Mouse (Mus musculus): ENCODE measurements around the gene Gm4303. TPM values are rescaled to one million over a fixed set of nuclear protein-coding genes. Genes with fewer than 3 reads are reported as not detected.

The Gm4303 gene
- not detected for polyA plus RNA-seq (2014; fragmentation: Illumina TruSeq; extraction: RNeasy Lipid Tissue Mini Kit (QIAGEN cat#74804); ENCODE audit: low read depth, low replicate concordance)

GRCm38 (mm10) chr10:100345672-100346071, at the start of gene Gm4303:
TSS of gene Gm4303 (plus strand) at chr10:100345972.

DNA sequence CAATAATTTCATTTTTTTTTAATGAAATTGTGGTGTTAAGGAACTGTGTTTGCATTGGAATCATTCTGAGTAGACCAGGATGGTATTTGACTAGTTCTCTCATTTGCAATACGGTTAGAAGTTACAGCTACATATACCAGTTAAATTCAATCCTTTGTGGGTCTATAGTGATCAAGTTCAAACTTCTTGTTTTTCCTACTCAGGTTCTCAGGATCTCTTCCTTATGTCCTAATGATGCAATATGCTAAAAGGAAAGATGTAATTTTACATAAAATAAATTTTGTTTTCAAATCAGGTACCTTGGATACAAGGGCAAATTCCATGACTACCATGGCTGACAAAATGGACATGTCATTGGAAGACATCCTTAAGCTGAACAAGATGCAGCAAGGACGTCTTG, 10.4 kb upstream of the Gm4303 start, which contains the start of gene Gm4301:
TSS of gene Gm4301 (plus strand) at position 301 of the 400 bp plus-strand sequence.

GRCm38 (mm10) chr10:100340536-100340935, 5.2 kb upstream of the Gm4303 start, which contains the start of gene Gm4302:
TSS of gene Gm4302 (plus strand) at chr10:100340836.

GRCm38 (mm10) chr10:100350793-100351192, 5.0 kb downstream of the Gm4303 start, which contains the start of gene Gm4305:
TSS of gene Gm4305 (plus strand) at chr10:100351093.

DNA sequence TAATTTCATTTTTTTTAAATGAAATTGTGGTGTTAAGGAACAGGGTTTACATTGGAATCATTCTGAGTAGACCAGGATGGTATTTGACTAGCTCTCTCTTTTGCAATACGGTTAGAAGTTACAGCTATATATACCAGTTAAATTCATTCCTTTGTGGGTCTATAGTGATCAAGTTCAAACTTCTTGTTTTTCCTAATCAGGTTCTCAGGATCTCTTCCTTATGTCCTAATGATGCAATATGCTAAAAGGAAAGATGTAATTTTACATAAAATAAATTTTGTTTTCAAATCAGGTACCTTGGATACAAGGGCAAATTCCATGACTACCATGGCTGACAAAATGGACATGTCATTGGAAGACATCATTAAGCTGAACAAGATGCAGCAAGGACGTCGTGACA, 15.3 kb downstream of the Gm4303 start, which contains the start of gene Gm4307:
TSS of gene Gm4307 (plus strand) at position 301 of the 400 bp plus-strand sequence.

DNA sequence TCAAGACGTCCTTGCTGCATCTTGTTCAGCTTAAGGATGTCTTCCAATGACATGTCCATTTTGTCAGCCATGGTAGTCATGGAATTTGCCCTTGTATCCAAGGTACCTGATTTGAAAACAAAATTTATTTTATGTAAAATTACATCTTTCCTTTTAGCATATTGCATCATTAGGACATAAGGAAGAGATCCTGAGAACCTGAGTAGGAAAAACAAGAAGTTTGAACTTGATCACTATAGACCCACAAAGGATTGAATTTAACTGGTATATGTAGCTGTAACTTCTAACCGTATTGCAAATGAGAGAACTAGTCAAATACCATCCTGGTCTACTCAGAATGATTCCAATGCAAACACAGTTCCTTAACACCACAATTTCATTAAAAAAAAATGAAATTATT, 36.7 kb downstream of the Gm4303 start, which contains the start of gene Gm4312:
TSS of gene Gm4312 (minus strand) at position 101 of the 400 bp plus-strand sequence.

Other genes with a start within 250 kb of the Gm4303 start
- not detected for gene Gm4301, start 10.3 kb upstream of the Gm4303 start, polyA plus RNA-seq (2014; fragmentation: Illumina TruSeq; extraction: RNeasy Lipid Tissue Mini Kit (QIAGEN cat#74804); ENCODE audit: low read depth, low replicate concordance)
- not detected for gene Gm4302, start 5.1 kb upstream of the Gm4303 start, polyA plus RNA-seq (2014; fragmentation: Illumina TruSeq; extraction: RNeasy Lipid Tissue Mini Kit (QIAGEN cat#74804); ENCODE audit: low read depth, low replicate concordance)
- gene Gm4305, start 5.1 kb downstream of the Gm4303 start, polyA plus RNA-seq (2014; fragmentation: Illumina TruSeq; extraction: RNeasy Lipid Tissue Mini Kit (QIAGEN cat#74804); ENCODE audit: low read depth, low replicate concordance): not detected
- gene Gm4307, start 15.4 kb downstream of the Gm4303 start, polyA plus RNA-seq (2014; fragmentation: Illumina TruSeq; extraction: RNeasy Lipid Tissue Mini Kit (QIAGEN cat#74804); ENCODE audit: low read depth, low replicate concordance): not detected
- gene Gm4312, start 36.6 kb downstream of the Gm4303 start, polyA plus RNA-seq (2014; fragmentation: Illumina TruSeq; extraction: RNeasy Lipid Tissue Mini Kit (QIAGEN cat#74804); ENCODE audit: low read depth, low replicate concordance): not detected
- 51.1 TPM for gene Tmtc3, start 141.4 kb downstream of the Gm4303 start, polyA plus RNA-seq (2014; fragmentation: Illumina TruSeq; extraction: RNeasy Lipid Tissue Mini Kit (QIAGEN cat#74804); ENCODE audit: low read depth, low replicate concordance)
- gene Cep290, start 141.6 kb downstream of the Gm4303 start, polyA plus RNA-seq (2014; fragmentation: Illumina TruSeq; extraction: RNeasy Lipid Tissue Mini Kit (QIAGEN cat#74804); ENCODE audit: low read depth, low replicate concordance): 27.0 TPM
- 25.9 TPM for gene 4930430F08Rik, start 244.5 kb downstream of the Gm4303 start, polyA plus RNA-seq (2014; fragmentation: Illumina TruSeq; extraction: RNeasy Lipid Tissue Mini Kit (QIAGEN cat#74804); ENCODE audit: low read depth, low replicate concordance)
- not detected for gene 1700017N19Rik, start 244.5 kb downstream of the Gm4303 start, polyA plus RNA-seq (2014; fragmentation: Illumina TruSeq; extraction: RNeasy Lipid Tissue Mini Kit (QIAGEN cat#74804); ENCODE audit: low read depth, low replicate concordance)